Mouse (Mus musculus): ENCODE data around the gene Gm45521. TPM values are rescaled to one million over a fixed set of nuclear protein-coding genes. Genes with fewer than 3 reads are reported as not detected.

Gm45521 gene
- total RNA-seq, 2 experiments from 2014 or later, result not detected

DNA sequence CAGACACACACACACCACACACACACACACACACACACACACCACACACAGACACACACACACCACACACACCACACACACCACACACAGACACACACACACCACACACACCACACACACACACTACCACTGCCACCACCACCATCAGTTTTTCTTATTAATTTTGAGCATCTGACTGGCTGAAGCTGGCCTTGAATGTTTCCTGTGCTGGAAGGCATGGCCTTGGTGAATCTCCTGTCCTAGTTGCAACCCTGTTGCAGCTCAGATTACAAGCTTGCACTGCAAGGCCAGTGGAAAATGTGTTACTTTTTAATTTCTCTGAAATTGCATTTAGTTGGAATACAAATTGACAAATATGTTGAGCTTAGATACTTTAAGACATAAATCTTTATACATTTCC is 50.0 kb downstream of the Gm45521 start:
- H3K27ac ChIP-seq, result peak overlapping the region; percentile 35
- TF ChIP-seq CTCF (IDR thresholded peaks at IDR 0.05), result no peak
- DNase-seq, result no peak
- intact Hi-C loops (cut with DNase I), result no loop called here
- no peak overlapping the region for H3K4me3 ChIP-seq

DNA sequence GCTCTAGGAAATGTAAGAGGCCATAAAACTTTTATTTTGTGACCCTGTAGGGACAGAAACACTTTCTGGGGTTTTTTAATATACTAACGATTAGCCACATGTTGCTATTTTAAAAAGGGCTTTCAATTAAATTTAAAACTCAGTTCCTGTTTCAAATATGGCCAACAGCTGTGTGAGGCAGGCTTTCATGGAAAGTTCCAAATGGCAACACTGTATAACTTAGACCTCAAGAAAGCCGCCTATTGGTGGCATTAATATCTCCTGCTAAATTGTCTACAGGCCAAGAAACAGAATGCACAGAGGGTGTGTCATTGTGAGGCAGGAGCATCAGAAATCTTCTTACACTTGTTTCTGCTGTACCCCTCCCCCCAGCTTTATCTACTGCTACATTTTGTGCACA is 50.4 kb downstream of the Gm45521 start:
- TF ChIP-seq CTCF (IDR thresholded peaks at IDR 0.05), result no peak

DNA sequence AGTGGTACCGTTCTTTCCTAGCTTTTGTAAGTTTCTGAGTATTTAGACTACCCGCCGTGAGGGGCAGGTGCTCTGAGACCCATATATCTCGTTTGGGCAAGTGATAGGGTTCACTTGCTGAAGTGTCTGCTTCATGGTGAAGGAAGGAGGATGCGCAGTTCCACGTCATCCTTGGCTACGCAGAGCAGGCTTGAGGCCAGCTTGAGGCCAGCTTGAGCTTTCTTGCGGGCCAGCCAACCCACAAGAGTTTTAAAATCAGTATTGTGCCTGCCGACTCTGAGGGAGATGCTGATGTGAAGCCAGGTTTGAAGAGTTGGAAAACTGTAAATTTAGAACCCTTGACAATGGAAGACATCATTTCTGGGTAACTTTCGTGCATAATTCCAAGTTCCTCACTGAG is 50.8 kb downstream of the Gm45521 start:
- Histone ChIP-seq H3K27ac (no peak overlapping the region), H3K4me3 (no peak overlapping the region)
- DNase-seq, result no peak
- intact Hi-C loops (cut with DNase I), result no loop called here
- no peak for TF ChIP-seq CTCF (IDR thresholded peaks at IDR 0.05)

More for the DNA sequence above, 50.4 kb downstream of the Gm45521 start:
- Histone ChIP-seq H3K27ac (peak overlapping the region; percentile 35), H3K4me3 (no peak overlapping the region)
- intact Hi-C loops (cut with DNase I), result no loop called here
- DNase-seq, result no peak

Other genes starting within 250 kb of the Gm45521 start
- gene Gm26661, start 165.7 kb upstream of the Gm45521 start, total RNA-seq (2021), result not detected
- gene Flnb, start 139.3 kb upstream of the Gm45521 start, total RNA-seq (2021), result 10 to 100 TPM in 1 of 2 experiments, 1 to 10 TPM in 1; 6.0 to 11.0 TPM
- gene Dnase1l3, start 37.3 kb downstream of the Gm45521 start, total RNA-seq (2021), result not detected
- 1 to 10 TPM; 4.8 to 7.3 TPM for gene Abhd6, start 45.6 kb downstream of the Gm45521 start, total RNA-seq (2021)
- 10 to 100 TPM; 24.2 to 31.5 TPM for gene Rpp14, start 123.1 kb downstream of the Gm45521 start, total RNA-seq (2021)
- gene Pxk, start 140.9 kb downstream of the Gm45521 start, total RNA-seq (2021), result 10 to 100 TPM; 12.4 to 12.7 TPM
- gene Pdhb, start 215.7 kb downstream of the Gm45521 start, total RNA-seq (2021), result 100 to 1,000 TPM; 268 to 370 TPM